Mouse (Mus musculus) heart, adult 2 months (tissue): ENCODE measurements at regions not wholly inside any gene's neighbourhood (a gene's known extent, or its start where the extent isn't known, plus 50 kb on each side); places are given as distances from the start of the nearest gene placed in this dataset.
A peak's percentile ranks its signal among the peaks of the same experiment; 100 is the strongest.

Experiments used
- DNase-seq, 2 experiments: peaks; one replicate each; pipeline ENCODE4 v3.0.0; 2021
- H3K27ac ChIP-seq: fragments of 200-600 bp; 2 replicates; pipeline ENCODE4 v1.8.1; 2022
- H3K27me3 ChIP-seq: fragments of 200-500 bp; 2 replicates; pipeline ENCODE4 v1.6.1; 2012; ENCODE audit warnings: mild to moderate bottlenecking, low read length, inconsistent platforms, mixed read lengths; ENCODE audit not compliant: control insufficient read depth, insufficient read depth
- H3K36me3 ChIP-seq: fragments of 200-500 bp; 2 replicates; pipeline ENCODE4 v1.6.1; 2012; ENCODE audit warnings: low read length, inconsistent platforms; ENCODE audit not compliant: control insufficient read depth, insufficient read depth
- H3K4me1 ChIP-seq: fragments of 200-500 bp; 2 replicates; pipeline ENCODE4 v1.6.1; 2011; ENCODE audit warnings: low read length; ENCODE audit not compliant: control insufficient read depth, insufficient read depth
- H3K4me3 ChIP-seq: fragments of 200-600 bp; 2 replicates; pipeline ENCODE4 v1.8.1; 2022
- H3K79me2 ChIP-seq: fragments of 200-500 bp; replicated peaks from 2 replicates; pipeline ENCODE4 v1.6.1; 2012; ENCODE audit warnings: mild to moderate bottlenecking, inconsistent platforms, low read length, moderate library complexity, mixed read lengths; ENCODE audit not compliant: control insufficient read depth, insufficient read depth
- H3K9ac ChIP-seq: fragments of 200-500 bp; 2 replicates; pipeline ENCODE4 v1.6.1; 2012; ENCODE audit warnings: low read depth, mild to moderate bottlenecking, control low read depth, inconsistent platforms, low read length, mixed read lengths
- CTCF ChIP-seq: fragments of 200-600 bp; IDR thresholded peaks from 2 replicates; pipeline ENCODE4 v1.8.1; 2022; ENCODE audit warnings: antibody characterized with exemption, mild to moderate bottlenecking, moderate library complexity
- EP300 ChIP-seq: fragments of 200-500 bp; IDR thresholded peaks from 2 replicates; pipeline ENCODE4 v1.6.1; 2011; ENCODE audit warnings: low read depth, low read length, control low read depth; ENCODE audit not compliant: insufficient read depth
- POLR2A ChIP-seq: fragments of 200-500 bp; IDR thresholded peaks from 2 replicates; pipeline ENCODE4 v1.6.1; 2011; ENCODE audit warnings: mild to moderate bottlenecking, low read depth, low read length, control low read depth; ENCODE audit not compliant: insufficient read depth
- WGBS: fragments of 180-500 bp; shearing (Covaris S2); methylation state at CpG from one replicate; pipeline ENCODE4 v1.1.7; 2018; 5-methylcytosine and 5-hydroxymethylcytosine counted together
- intact Hi-C: fragments of 180-260 bp; cut with DNase I; formaldehyde crosslinking; loops from one replicate; pipeline ENCODE4 v1.15.1; 2025

- no peaks in the 10 kb centered on the region for H3K4me1 ChIP-seq
- no peak overlapping the region for H3K27ac ChIP-seq
- no peaks in the 10 kb centered on the region for H3K36me3 ChIP-seq
- no peak overlapping the region for H3K4me3 ChIP-seq
- H3K79me2 ChIP-seq = no peaks in the 10 kb centered on the region
- WGBS = 88% methylated on average over 5 of the region's 5 CpGs
- DNase-seq = no peak
- TF ChIP-seq CTCF = no peak
- no peak for TF ChIP-seq POLR2A
- TF ChIP-seq EP300 = no peak
- H3K27me3 ChIP-seq = no peaks in the 10 kb centered on the region
- H3K9ac ChIP-seq = no peak overlapping the region
- intact Hi-C loops = no loop called here
Observed at GRCm38 (mm10) chr9:61002572-61002971, 208.2 kb downstream of the Uaca start.

GRCm38 (mm10) chr9:61008446-61008845 is 214.1 kb downstream of the Uaca start:
- no peak for TF ChIP-seq CTCF
- TF ChIP-seq POLR2A = no peak
- TF ChIP-seq EP300 = no peak
- H3K4me3 ChIP-seq = no peak overlapping the region
- no peaks in the 10 kb centered on the region; the same call in 1 of the 2 replicates for H3K4me1 ChIP-seq
- peaks cover 1% of the 10 kb centered on the region; the same call in 1 of the 2 replicates for H3K27me3 ChIP-seq
- H3K9ac ChIP-seq = no peak overlapping the region
- H3K36me3 ChIP-seq = no peaks in the 10 kb centered on the region
- no peak overlapping the region for H3K27ac ChIP-seq
- H3K79me2 ChIP-seq = no peaks in the 10 kb centered on the region
- DNase-seq = no peak
- 14% methylated on average over 1 of the region's 1 CpGs for WGBS
- intact Hi-C loops = no loop called here

- intact Hi-C loops = no loop called here
- no peaks in the 10 kb centered on the region for H3K36me3 ChIP-seq
- no peak overlapping the region for H3K4me3 ChIP-seq
- no peaks in the 10 kb centered on the region; the same call in 1 of the 2 replicates for H3K4me1 ChIP-seq
- H3K27me3 ChIP-seq = peaks cover 1% of the 10 kb centered on the region; the same call in 1 of the 2 replicates
- no peak overlapping the region for H3K9ac ChIP-seq
- TF ChIP-seq CTCF (peak; percentile 43), EP300 (no peak), POLR2A (no peak)
- H3K27ac ChIP-seq = no peak overlapping the region
- no peaks in the 10 kb centered on the region for H3K79me2 ChIP-seq
- no peak for DNase-seq
Observed at GRCm38 (mm10) chr9:61011066-61011465, 216.7 kb downstream of the Uaca start.

GRCm38 (mm10) chr9:61012771-61013540 is 218.6 kb downstream of the Uaca start:
- Histone ChIP-seq H3K27ac (no peak overlapping the region), H3K79me2 (no peaks in the 10 kb centered on the region), H3K36me3 (no peaks in the 10 kb centered on the region), H3K4me3 (no peak overlapping the region), H3K27me3 (peaks cover 1% of the 10 kb centered on the region; the same call in 1 of the 2 replicates), H3K4me1 (no peaks in the 10 kb centered on the region; the same call in 1 of the 2 replicates), H3K9ac (no peak overlapping the region)
- peak; percentile 53 to 79 for DNase-seq
- intact Hi-C loops = no loop called here
- peak; percentile 40 for TF ChIP-seq CTCF
- no peak for TF ChIP-seq EP300
- WGBS = 58% methylated on average over 19 of the region's 19 CpGs

GRCm38 (mm10) chr9:61014151-61014550 is 219.8 kb downstream of the Uaca start:
- intact Hi-C loops = no loop called here

GRCm38 (mm10) chr9:61015374-61015890 is 221.1 kb downstream of the Uaca start:
- intact Hi-C loops = no loop called here
- no peaks in the 10 kb centered on the region; the same call in 1 of the 2 replicates for H3K4me1 ChIP-seq
- no peak overlapping the region for H3K9ac ChIP-seq
- peaks cover 1% of the 10 kb centered on the region; the same call in 1 of the 2 replicates for H3K27me3 ChIP-seq
- 76% methylated on average over 15 of the region's 15 CpGs for WGBS
- H3K36me3 ChIP-seq = no peaks in the 10 kb centered on the region
- H3K79me2 ChIP-seq = no peaks in the 10 kb centered on the region
- H3K4me3 ChIP-seq = no peak overlapping the region
- no peak overlapping the region for H3K27ac ChIP-seq
- TF ChIP-seq POLR2A (no peak), CTCF (no peak), EP300 (no peak)
- no peak for DNase-seq

More at GRCm38 (mm10) chr9:61014151-61014550, 219.8 kb downstream of the Uaca start:
- DNase-seq = no peak
- Histone ChIP-seq H3K4me1 (no peaks in the 10 kb centered on the region; the same call in 1 of the 2 replicates), H3K79me2 (no peaks in the 10 kb centered on the region), H3K9ac (no peak overlapping the region), H3K27ac (no peak overlapping the region), H3K27me3 (peaks cover 1% of the 10 kb centered on the region; the same call in 1 of the 2 replicates), H3K36me3 (no peaks in the 10 kb centered on the region), H3K4me3 (no peak overlapping the region)
- 81% methylated on average over 8 of the region's 8 CpGs for WGBS
- TF ChIP-seq CTCF = no peak
- TF ChIP-seq EP300 = no peak
- TF ChIP-seq POLR2A = no peak
